Mouse (Mus musculus) bone marrow, adult 2 months (tissue): ENCODE measurements at regions not wholly inside any gene's neighbourhood (a gene's known extent, or its start where the extent isn't known, plus 50 kb on each side); places are given as distances from the start of the nearest gene placed in this dataset.

Source experiments
- CTCF ChIP-seq: fragments of 200-500 bp; IDR thresholded peaks from 2 replicates; pipeline ENCODE4 v1.5.1; 2011; ENCODE audit warnings: low read length, control low read depth; ENCODE audit not compliant: control insufficient read depth, insufficient read depth
- POLR2A ChIP-seq: fragments of 200-500 bp; IDR thresholded peaks from 2 replicates; pipeline ENCODE4 v1.6.1; 2011; ENCODE audit warnings: low read depth, mild to moderate bottlenecking, control low read depth, low read length, borderline replicate concordance; ENCODE audit not compliant: control insufficient read depth

GRCm38 (mm10) chr12:27018366-27018765 lies 324.0 kb downstream of the Sox11 start:
- TF ChIP-seq POLR2A (no peak), CTCF (no peak)
